Mouse (Mus musculus) testis, adult 2 months (tissue): ENCODE data around the gene Ptprd. TPM values are rescaled to one million over a fixed set of nuclear protein-coding genes. Genes with fewer than 3 reads are reported as not detected.

Experiments used
- H3K27ac ChIP-seq: fragments of 200-500 bp; 2 replicates; pipeline ENCODE4 v1.5.1; 2012; ENCODE audit warnings: low read depth, low read length; ENCODE audit not compliant: control insufficient read depth, insufficient read depth
- H3K27me3 ChIP-seq: fragments of 200-500 bp; 2 replicates; pipeline ENCODE4 v1.6.1; 2012; ENCODE audit warnings: mild to moderate bottlenecking, low read length, moderate library complexity; ENCODE audit not compliant: control insufficient read depth, insufficient read depth
- H3K36me3 ChIP-seq: fragments of 200-500 bp; 2 replicates; pipeline ENCODE4 v1.6.1; 2012; ENCODE audit warnings: mild to moderate bottlenecking, low read length; ENCODE audit not compliant: control insufficient read depth, insufficient read depth
- H3K4me1 ChIP-seq: fragments of 200-500 bp; 2 replicates; pipeline ENCODE4 v1.6.1; 2012; ENCODE audit warnings: low read length; ENCODE audit not compliant: control insufficient read depth, insufficient read depth
- H3K4me3 ChIP-seq: fragments of 200-500 bp; 2 replicates; pipeline ENCODE4 v1.5.1; 2012; ENCODE audit warnings: low read depth, mild to moderate bottlenecking, low read length, moderate library complexity, mixed read lengths; ENCODE audit not compliant: control insufficient read depth
- CTCF ChIP-seq: fragments of 200-500 bp; IDR thresholded peaks from 2 replicates; pipeline ENCODE4 v1.5.1; 2012; ENCODE audit warnings: low read depth, mild to moderate bottlenecking, inconsistent platforms, low read length, moderate library complexity; ENCODE audit not compliant: control insufficient read depth, insufficient read depth, insufficient replicate concordance
- POLR2A ChIP-seq: fragments of 200-500 bp; IDR thresholded peaks from 2 replicates; pipeline ENCODE4 v1.6.1; 2012; ENCODE audit warnings: low read depth, mild to moderate bottlenecking, inconsistent platforms, low read length, moderate library complexity; ENCODE audit not compliant: control insufficient read depth
- polyA plus RNA-seq: library from polyadenylated mRNA; depleted of rRNA; stranded (reverse); fragments of >200 nt; gene quantifications from 2 replicates; pipeline ENCODE4 v1.2.3, GENCODE M21; 2012

Ptprd gene
- polyA plus RNA-seq, 1 experiment, result 3.4 TPM

GRCm38 (mm10) chr4:77110894-77111293 is 1100.9 kb downstream of the Ptprd start:
- H3K27me3 ChIP-seq, result no peaks in the 10 kb centered on the region
- TF ChIP-seq POLR2A, result no peak
- TF ChIP-seq CTCF, result no peak
- no peak overlapping the region for H3K4me3 ChIP-seq
- H3K27ac ChIP-seq, result no peak overlapping the region
- no peaks in the 10 kb centered on the region for H3K36me3 ChIP-seq
- no peaks in the 10 kb centered on the region for H3K4me1 ChIP-seq

DNA sequence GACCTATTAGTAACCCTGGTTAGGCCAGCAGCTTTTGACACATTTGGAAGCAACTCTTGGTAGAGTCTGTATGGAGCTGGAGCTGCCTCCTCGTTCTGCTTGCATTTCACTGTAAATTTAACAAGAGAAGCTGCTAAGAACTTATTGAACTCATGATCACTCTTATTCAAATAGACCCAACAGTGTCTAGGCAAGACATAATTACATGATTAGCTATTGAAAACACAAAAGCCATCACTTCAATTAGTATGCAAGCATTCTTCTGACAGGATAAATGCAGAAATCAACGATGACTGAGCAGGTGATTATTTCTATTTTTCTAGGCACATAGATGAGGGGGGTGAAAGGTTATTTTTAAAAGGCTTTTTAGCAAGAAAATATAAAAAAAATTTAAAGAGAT is 1104.5 kb downstream of the Ptprd start:
- Histone ChIP-seq H3K4me1 (no peaks in the 10 kb centered on the region), H3K4me3 (no peak overlapping the region), H3K27me3 (no peaks in the 10 kb centered on the region), H3K36me3 (no peaks in the 10 kb centered on the region), H3K27ac (no peak overlapping the region)
- TF ChIP-seq CTCF (no peak), POLR2A (no peak)

DNA sequence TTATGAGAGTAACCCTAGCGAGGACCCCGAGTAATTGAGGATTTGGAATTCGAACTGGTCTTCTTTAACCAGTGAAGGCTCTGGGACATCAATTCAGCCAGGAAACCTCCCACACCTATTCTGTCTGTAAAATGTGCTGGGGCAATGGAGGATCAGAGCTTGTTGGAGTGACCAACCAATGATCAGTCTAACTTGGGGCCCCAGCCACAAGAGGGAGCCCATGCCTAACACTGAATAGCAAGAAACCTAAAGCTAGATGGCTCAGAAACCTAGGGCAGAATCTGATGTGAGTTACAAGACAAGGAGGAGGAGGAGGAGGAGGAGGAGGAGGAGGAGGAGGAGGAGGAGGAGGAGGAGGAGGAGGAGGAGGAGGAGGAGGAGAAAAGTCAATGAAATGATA is 1128.6 kb downstream of the Ptprd start:
- Histone ChIP-seq H3K4me3 (no peak overlapping the region), H3K4me1 (no peaks in the 10 kb centered on the region), H3K27ac (no peak overlapping the region), H3K27me3 (no peaks in the 10 kb centered on the region), H3K36me3 (no peaks in the 10 kb centered on the region)
- TF ChIP-seq CTCF (no peak), POLR2A (no peak)

DNA sequence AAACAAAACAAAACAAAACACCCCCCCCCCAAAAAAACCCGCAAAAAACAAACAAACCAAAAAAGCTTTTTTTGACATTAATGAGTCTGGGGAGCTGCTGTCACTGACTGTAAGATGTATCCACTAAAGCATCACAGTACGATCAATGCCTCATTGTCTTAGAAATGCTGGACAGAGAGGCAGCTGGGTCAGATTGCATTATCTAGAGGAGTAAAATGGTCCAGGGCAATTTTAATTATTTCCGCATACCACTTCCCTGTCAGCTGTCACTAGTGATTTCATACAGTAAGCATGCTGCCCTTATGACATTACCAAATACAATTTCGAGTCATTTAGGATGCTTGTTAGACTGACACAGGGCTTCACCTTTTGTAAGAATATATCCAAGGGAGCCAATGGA is 1134.2 kb downstream of the Ptprd start:
- Histone ChIP-seq H3K4me1 (no peaks in the 10 kb centered on the region), H3K4me3 (no peak overlapping the region), H3K27ac (no peak overlapping the region), H3K27me3 (no peaks in the 10 kb centered on the region), H3K36me3 (no peaks in the 10 kb centered on the region)
- TF ChIP-seq CTCF (no peak), POLR2A (no peak)

GRCm38 (mm10) chr4:77050536-77051207 is 1161.1 kb downstream of the Ptprd start:
- H3K27ac ChIP-seq, result no peak overlapping the region
- TF ChIP-seq CTCF (no peak), POLR2A (no peak)
- no peak overlapping the region for H3K4me3 ChIP-seq
- no peaks in the 10 kb centered on the region for H3K4me1 ChIP-seq
- H3K27me3 ChIP-seq, result no peaks in the 10 kb centered on the region
- no peaks in the 10 kb centered on the region for H3K36me3 ChIP-seq

DNA sequence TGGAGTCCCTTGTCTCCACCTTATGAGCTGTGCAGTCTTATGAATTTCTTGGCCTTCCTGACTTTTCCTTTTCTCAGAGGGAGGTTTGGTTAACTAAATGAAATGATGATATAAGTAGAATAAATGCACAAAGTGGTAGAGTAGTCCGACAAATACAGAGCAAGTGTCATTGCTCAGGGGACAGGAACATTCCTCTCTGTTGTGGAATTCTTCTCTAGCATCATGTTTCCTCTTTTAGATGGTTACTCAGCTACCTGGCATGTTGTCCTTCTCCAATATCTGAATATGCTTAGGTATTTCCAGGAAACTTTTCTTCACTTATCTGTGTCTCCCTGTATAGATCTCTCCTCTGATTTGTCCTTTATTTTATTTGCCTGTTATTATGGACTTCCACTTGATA is 1207.3 kb downstream of the Ptprd start:
- H3K4me3 ChIP-seq, result no peak overlapping the region

GRCm38 (mm10) chr4:76996172-76996571 is 1215.6 kb downstream of the Ptprd start:
- no peak for TF ChIP-seq CTCF
- no peak for TF ChIP-seq POLR2A
- no peaks in the 10 kb centered on the region for H3K4me1 ChIP-seq
- no peak overlapping the region for H3K27ac ChIP-seq
- no peak overlapping the region for H3K4me3 ChIP-seq
- no peaks in the 10 kb centered on the region for H3K36me3 ChIP-seq
- H3K27me3 ChIP-seq, result no peaks in the 10 kb centered on the region

More for the DNA sequence above, 1207.3 kb downstream of the Ptprd start:
- TF ChIP-seq POLR2A (no peak), CTCF (no peak)
- Histone ChIP-seq H3K27me3 (no peaks in the 10 kb centered on the region), H3K4me1 (no peaks in the 10 kb centered on the region), H3K27ac (no peak overlapping the region), H3K36me3 (no peaks in the 10 kb centered on the region)

DNA sequence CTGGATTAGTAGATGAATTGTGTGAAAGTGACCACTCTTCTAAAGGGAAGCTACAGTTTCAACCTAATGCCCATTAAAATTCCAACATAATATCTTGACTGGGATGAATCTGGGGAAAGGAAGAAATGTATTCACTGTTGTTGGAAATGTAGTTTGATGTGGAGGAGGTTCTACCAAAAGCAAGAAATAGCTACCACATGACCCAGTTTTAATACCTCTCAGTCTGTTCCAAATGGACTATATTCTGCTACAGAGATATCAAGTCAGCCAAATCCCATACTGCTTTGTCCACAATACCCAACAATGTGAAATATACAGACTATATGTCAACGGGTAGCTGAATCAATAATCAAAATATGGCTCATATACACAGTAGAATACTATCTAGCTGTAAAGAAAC is 1221.8 kb downstream of the Ptprd start:
- no peak for TF ChIP-seq POLR2A
- TF ChIP-seq CTCF, result no peak

More for the DNA sequence above, 1221.8 kb downstream of the Ptprd start:
- H3K4me1 ChIP-seq, result no peaks in the 10 kb centered on the region
- no peak overlapping the region for H3K4me3 ChIP-seq
- H3K27ac ChIP-seq, result no peak overlapping the region
- H3K27me3 ChIP-seq, result no peaks in the 10 kb centered on the region
- no peaks in the 10 kb centered on the region for H3K36me3 ChIP-seq
